Mouse (Mus musculus): Measurements from ENCODE around the gene Polh. TPM values are rescaled to one million over a fixed set of nuclear protein-coding genes. Genes with fewer than 3 reads are reported as not detected.

The Polh gene
- polyA plus RNA-seq, 1 experiment from 2014 or later: 12.7 TPM

- 41% methylated on average over 5 of the region's 5 CpGs for WGBS
- ATAC-seq (ENCODE audit: insufficient number of reproducible peaks, low FRiP score): peak; percentile 84
- H3K9ac ChIP-seq: no peak overlapping the region
- no peaks in the 10 kb centered on the region for H3K27me3 ChIP-seq (replicated peaks)
- H3K4me3 ChIP-seq: no peak overlapping the region
- H3K27ac ChIP-seq (ENCODE audit: poor library complexity, severe bottlenecking): no peak overlapping the region
- peaks cover 95% of the 10 kb centered on the region for H3K36me3 ChIP-seq
- peaks cover 26% of the 10 kb centered on the region for H3K4me1 ChIP-seq (replicated peaks)
- no peak overlapping the region for H3K4me2 ChIP-seq
- H3K9me3 ChIP-seq (replicated peaks): no peaks in the 10 kb centered on the region
Observed at GRCm38 (mm10) chr17:46168318-46168717, 34.1 kb downstream of the Polh start.

- Histone ChIP-seq H3K4me2 (no peak overlapping the region), H3K27me3 (replicated peaks) (no peaks in the 10 kb centered on the region), H3K9ac (no peak overlapping the region; the same call in 1 of the 2 replicates), H3K9me3 (replicated peaks) (no peaks in the 10 kb centered on the region), H3K4me1 (replicated peaks) (peaks cover 40% of the 10 kb centered on the region), H3K27ac (ENCODE audit: poor library complexity, severe bottlenecking) (no peak overlapping the region), H3K4me3 (no peak overlapping the region), H3K36me3 (peaks cover 84% of the 10 kb centered on the region)
- ATAC-seq (ENCODE audit: insufficient number of reproducible peaks, low FRiP score): no peak
- WGBS: 84% methylated on average over 11 of the region's 11 CpGs
Observed at GRCm38 (mm10) chr17:46167014-46167413, 35.4 kb downstream of the Polh start.

GRCm38 (mm10) chr17:46166270-46166669, 36.2 kb downstream of the Polh start:
- Histone ChIP-seq H3K27me3 (replicated peaks) (no peaks in the 10 kb centered on the region), H3K4me2 (no peak overlapping the region), H3K4me3 (no peak overlapping the region), H3K27ac (ENCODE audit: poor library complexity, severe bottlenecking) (no peak overlapping the region), H3K36me3 (peaks cover 80% of the 10 kb centered on the region), H3K9me3 (replicated peaks) (no peaks in the 10 kb centered on the region), H3K4me1 (replicated peaks) (peaks cover 45% of the 10 kb centered on the region), H3K9ac (no peak overlapping the region)
- 84% methylated on average over 5 of the region's 5 CpGs for WGBS
- ATAC-seq (ENCODE audit: insufficient number of reproducible peaks, low FRiP score): no peak

GRCm38 (mm10) chr17:46165460-46165859, 37.0 kb downstream of the Polh start:
- H3K4me2 ChIP-seq: no peak overlapping the region
- no peak overlapping the region for H3K9ac ChIP-seq
- peaks cover 45% of the 10 kb centered on the region for H3K4me1 ChIP-seq (replicated peaks)
- ATAC-seq (ENCODE audit: insufficient number of reproducible peaks, low FRiP score): no peak
- H3K27me3 ChIP-seq (replicated peaks): no peaks in the 10 kb centered on the region
- H3K36me3 ChIP-seq: peaks cover 72% of the 10 kb centered on the region
- whole genome bisulfite sequencing: 84% methylated on average over 12 of the region's 12 CpGs
- H3K4me3 ChIP-seq: no peak overlapping the region
- no peak overlapping the region for H3K27ac ChIP-seq (ENCODE audit: poor library complexity, severe bottlenecking)
- no peaks in the 10 kb centered on the region for H3K9me3 ChIP-seq (replicated peaks)

GRCm38 (mm10) chr17:46164791-46165190, 37.7 kb downstream of the Polh start:
- Histone ChIP-seq H3K27ac (ENCODE audit: poor library complexity, severe bottlenecking) (no peak overlapping the region), H3K4me1 (replicated peaks) (peaks cover 45% of the 10 kb centered on the region), H3K4me3 (no peak overlapping the region), H3K4me2 (no peak overlapping the region), H3K36me3 (peaks cover 66% of the 10 kb centered on the region), H3K9me3 (replicated peaks) (no peaks in the 10 kb centered on the region), H3K9ac (no peak overlapping the region), H3K27me3 (replicated peaks) (no peaks in the 10 kb centered on the region)
- WGBS: 88% methylated on average over 10 of the region's 10 CpGs
- no peak for ATAC-seq (ENCODE audit: insufficient number of reproducible peaks, low FRiP score)

- 86% methylated on average over 8 of the region's 8 CpGs for WGBS
- no peak overlapping the region for H3K4me2 ChIP-seq
- H3K4me1 ChIP-seq (replicated peaks): peaks cover 50% of the 10 kb centered on the region
- H3K27me3 ChIP-seq (replicated peaks): no peaks in the 10 kb centered on the region
- no peaks in the 10 kb centered on the region for H3K9me3 ChIP-seq (replicated peaks)
- ATAC-seq (ENCODE audit: insufficient number of reproducible peaks, low FRiP score): no peak
- H3K9ac ChIP-seq: no peak overlapping the region
- H3K36me3 ChIP-seq: peaks cover 61% of the 10 kb centered on the region
- H3K4me3 ChIP-seq: no peak overlapping the region
- H3K27ac ChIP-seq (ENCODE audit: poor library complexity, severe bottlenecking): no peak overlapping the region
Observed at GRCm38 (mm10) chr17:46164301-46164700, 38.1 kb downstream of the Polh start.

GRCm38 (mm10) chr17:46162951-46163421, 39.5 kb downstream of the Polh start:
- Histone ChIP-seq H3K4me3 (peak overlapping the region; percentile 74), H3K4me1 (replicated peaks) (peaks cover 47% of the 10 kb centered on the region), H3K9me3 (replicated peaks) (no peaks in the 10 kb centered on the region), H3K36me3 (peaks cover 48% of the 10 kb centered on the region), H3K27ac (ENCODE audit: poor library complexity, severe bottlenecking) (no peak overlapping the region), H3K4me2 (peak overlapping the region; percentile 74), H3K27me3 (replicated peaks) (no peaks in the 10 kb centered on the region), H3K9ac (no peak overlapping the region)
- whole genome bisulfite sequencing: 70% methylated on average over 9 of the region's 9 CpGs
- ATAC-seq (ENCODE audit: insufficient number of reproducible peaks, low FRiP score): no peak

- Histone ChIP-seq H3K4me1 (replicated peaks) (peaks cover 45% of the 10 kb centered on the region), H3K9ac (no peak overlapping the region), H3K4me2 (peak overlapping the region; percentile 74), H3K36me3 (peaks cover 43% of the 10 kb centered on the region), H3K27me3 (replicated peaks) (no peaks in the 10 kb centered on the region), H3K27ac (ENCODE audit: poor library complexity, severe bottlenecking) (no peak overlapping the region), H3K9me3 (replicated peaks) (no peaks in the 10 kb centered on the region), H3K4me3 (peak overlapping the region; percentile 74)
- no peak for ATAC-seq (ENCODE audit: insufficient number of reproducible peaks, low FRiP score)
- WGBS: 85% methylated on average over 7 of the region's 7 CpGs
Observed at GRCm38 (mm10) chr17:46162551-46162950, 39.9 kb downstream of the Polh start.

GRCm38 (mm10) chr17:46161710-46162109, 40.7 kb downstream of the Polh start:
- WGBS: 50% methylated on average over 9 of the region's 9 CpGs
- H3K4me1 ChIP-seq (replicated peaks): peaks cover 41% of the 10 kb centered on the region
- H3K9ac ChIP-seq: peak overlapping the region; percentile 92
- peak overlapping the region; percentile 74 for H3K4me2 ChIP-seq
- H3K4me3 ChIP-seq: peak overlapping the region; percentile 74
- ATAC-seq (ENCODE audit: insufficient number of reproducible peaks, low FRiP score): no peak
- peak overlapping the region; percentile 86; the same call in 1 of the 2 replicates for H3K27ac ChIP-seq (ENCODE audit: poor library complexity, severe bottlenecking)
- H3K27me3 ChIP-seq (replicated peaks): no peaks in the 10 kb centered on the region
- H3K9me3 ChIP-seq (replicated peaks): no peaks in the 10 kb centered on the region
- H3K36me3 ChIP-seq: peaks cover 35% of the 10 kb centered on the region

GRCm38 (mm10) chr17:46161179-46161578, 41.3 kb downstream of the Polh start:
- ATAC-seq (ENCODE audit: insufficient number of reproducible peaks, low FRiP score): no peak
- Histone ChIP-seq H3K36me3 (peaks cover 30% of the 10 kb centered on the region), H3K9me3 (replicated peaks) (no peaks in the 10 kb centered on the region), H3K27ac (ENCODE audit: poor library complexity, severe bottlenecking) (peak overlapping the region; percentile 86), H3K4me1 (replicated peaks) (peaks cover 36% of the 10 kb centered on the region), H3K9ac (peak overlapping the region; percentile 92), H3K27me3 (replicated peaks) (no peaks in the 10 kb centered on the region), H3K4me3 (peak overlapping the region; percentile 74), H3K4me2 (peak overlapping the region; percentile 74)
- 0% methylated on average over 19 of the region's 19 CpGs for WGBS

GRCm38 (mm10) chr17:46160686-46161085, 41.8 kb downstream of the Polh start, which contains the start of gene Gtpbp2:
Gtpbp2 (plus strand) TSS chr17:46161032.
- Histone ChIP-seq H3K36me3 (peaks cover 25% of the 10 kb centered on the region), H3K4me3 (peak within 1 kb of the TSS; percentile 74), H3K27ac (ENCODE audit: poor library complexity, severe bottlenecking) (peak within 1 kb of the TSS; percentile 98), H3K27me3 (replicated peaks) (no peaks in the 10 kb centered on the region), H3K4me1 (replicated peaks) (peaks cover 31% of the 10 kb centered on the region), H3K4me2 (peak within 1 kb of the TSS; percentile 74), H3K9ac (peak within 1 kb of the TSS; percentile 92), H3K9me3 (replicated peaks) (no peaks in the 10 kb centered on the region)
- 1% methylated on average over 23 of the region's 23 CpGs for WGBS
- peak; percentile 91 for ATAC-seq (ENCODE audit: insufficient number of reproducible peaks, low FRiP score)

GRCm38 (mm10) chr17:46160090-46160662, 42.3 kb downstream of the Polh start:
- Histone ChIP-seq H3K4me2 (peak overlapping the region; percentile 74), H3K36me3 (peaks cover 20% of the 10 kb centered on the region), H3K27me3 (replicated peaks) (no peaks in the 10 kb centered on the region), H3K9ac (peak overlapping the region; percentile 73), H3K4me1 (replicated peaks) (peaks cover 28% of the 10 kb centered on the region), H3K27ac (ENCODE audit: poor library complexity, severe bottlenecking) (peak overlapping the region; percentile 98), H3K9me3 (replicated peaks) (no peaks in the 10 kb centered on the region), H3K4me3 (peak overlapping the region; percentile 74)
- peak; percentile 81 for ATAC-seq (ENCODE audit: insufficient number of reproducible peaks, low FRiP score)
- WGBS: 0% methylated on average over 16 of the region's 16 CpGs
